Mouse (Mus musculus) naive thymus-derived CD4-positive, alpha-beta T cell, adult 2 months (primary cell): ENCODE results near the gene Unc45a.
A peak's percentile ranks its signal among the peaks of the same experiment; 100 is the strongest.
"Not testable (repeated sequence)": the region's sequence is repeated elsewhere in the genome, so short reads cannot be mapped to it uniquely, and the experiment has no call there.

Experiments used
- DNase-seq: peaks from one replicate; pipeline ENCODE4 v3.0.0-alpha.2; 2011; ENCODE audit warnings: low read depth

The Unc45a gene

GRCm38 (mm10) chr7:80325292-80325868 lies 15.4 kb downstream of the Unc45a start:
- DNase-seq = no peak

GRCm38 (mm10) chr7:80324816-80325119 lies 16.0 kb downstream of the Unc45a start:
- not testable (repeated sequence) for DNase-seq

GRCm38 (mm10) chr7:80324043-80324815 lies 16.6 kb downstream of the Unc45a start, which contains the start of gene Rccd1:
Gene Rccd1 (minus strand): TSS chr7:80324454.
- peak; percentile 96 for DNase-seq

- DNase-seq = no peak
Observed at GRCm38 (mm10) chr7:80323336-80323735, 17.5 kb downstream of the Unc45a start.

- DNase-seq = no peak
Observed at GRCm38 (mm10) chr7:80319846-80320496, 20.8 kb downstream of the Unc45a start.

- DNase-seq = no peak
Observed at GRCm38 (mm10) chr7:80318670-80319069, 22.1 kb downstream of the Unc45a start.

GRCm38 (mm10) chr7:80317439-80318115 lies 23.2 kb downstream of the Unc45a start:
- DNase-seq = no peak

GRCm38 (mm10) chr7:80315733-80316132 lies 25.1 kb downstream of the Unc45a start:
- DNase-seq = no peak

- no peak for DNase-seq
Observed at GRCm38 (mm10) chr7:80310771-80311170, 30.0 kb downstream of the Unc45a start.

- DNase-seq = peak; percentile 43
Observed at GRCm38 (mm10) chr7:80307766-80308165, 33.0 kb downstream of the Unc45a start.

GRCm38 (mm10) chr7:80301522-80301921 lies 39.3 kb downstream of the Unc45a start:
- DNase-seq = peak; percentile 26

GRCm38 (mm10) chr7:80299568-80299967 lies 41.2 kb downstream of the Unc45a start:
- no peak for DNase-seq

GRCm38 (mm10) chr7:80298754-80299153 lies 42.1 kb downstream of the Unc45a start:
- no peak for DNase-seq

- DNase-seq = no peak
Observed at GRCm38 (mm10) chr7:80297041-80297440, 43.8 kb downstream of the Unc45a start.

GRCm38 (mm10) chr7:80296462-80296861 lies 44.3 kb downstream of the Unc45a start:
- no peak for DNase-seq

GRCm38 (mm10) chr7:80294764-80295648 lies 45.8 kb downstream of the Unc45a start:
- no peak for DNase-seq

GRCm38 (mm10) chr7:80294062-80294763 lies 46.6 kb downstream of the Unc45a start, which contains the start of gene Prc1:
Gene Prc1 (plus strand): TSS chr7:80294450.
- DNase-seq = peak; percentile 99

GRCm38 (mm10) chr7:80287736-80288135 lies 53.1 kb downstream of the Unc45a start:
- DNase-seq = no peak

GRCm38 (mm10) chr7:80285725-80286124 lies 55.1 kb downstream of the Unc45a start:
- no peak for DNase-seq

GRCm38 (mm10) chr7:80284391-80284790 lies 56.4 kb downstream of the Unc45a start:
- no peak for DNase-seq
